Mouse (Mus musculus) hindbrain, embryonic 14.5 days (tissue): ENCODE data around the gene Glrp1. TPM values are rescaled to one million over a fixed set of nuclear protein-coding genes. Genes with fewer than 3 reads are reported as not detected.

Source experiments
- ATAC-seq: fragments of 200-750 bp; cut with Nextera tagmentation; 2 replicates; pipeline ENCODE4 v1.8.0; 2017; ENCODE audit warnings: moderate number of reproducible peaks, mild to moderate bottlenecking, moderate TSS enrichment, moderate library complexity; ENCODE audit not compliant: low FRiP score
- DNase-seq: peaks from one replicate; pipeline ENCODE4 v3.0.0-alpha.2; 2015; ENCODE audit warnings: low spot score
- H3K27ac ChIP-seq: fragments of 300-500 bp; sonication (generic); 2 replicates; pipeline ENCODE4 v1.5.1; 2014; ENCODE audit warnings: mild to moderate bottlenecking, moderate library complexity
- H3K27me3 ChIP-seq: fragments of 300-500 bp; sonication (generic); 2 replicates; pipeline ENCODE4 v1.6.1; 2014; ENCODE audit warnings: mild to moderate bottlenecking, low read length, mixed read lengths; ENCODE audit not compliant: control insufficient read depth, insufficient read depth
- H3K36me3 ChIP-seq: fragments of 300-500 bp; sonication (generic); replicated peaks from 2 replicates; pipeline ENCODE4 v1.6.1; 2014; ENCODE audit not compliant: control insufficient read depth, insufficient read depth
- H3K4me1 ChIP-seq: fragments of 300-500 bp; sonication (generic); replicated peaks from 2 replicates; pipeline ENCODE4 v1.6.1; 2014; ENCODE audit warnings: antibody characterized with exemption, low read length, mixed read lengths; ENCODE audit not compliant: control insufficient read depth, insufficient read depth
- H3K4me2 ChIP-seq: fragments of 300-500 bp; sonication (generic); replicated peaks from 2 replicates; pipeline ENCODE4 v1.6.1; 2014; ENCODE audit warnings: mild to moderate bottlenecking, moderate library complexity
- H3K4me3 ChIP-seq: fragments of 300-500 bp; sonication (generic); replicated peaks from 2 replicates; pipeline ENCODE4 v1.5.1; 2014; ENCODE audit warnings: mild to moderate bottlenecking, low read length
- H3K9ac ChIP-seq: fragments of 300-500 bp; sonication (generic); 2 replicates; pipeline ENCODE4 v1.6.1; 2014
- H3K9me3 ChIP-seq: fragments of 300-500 bp; sonication (generic); 2 replicates; pipeline ENCODE4 v1.6.1; 2016; ENCODE audit warnings: low read length; ENCODE audit not compliant: control insufficient read depth
- WGBS: fragments of 180-500 bp; shearing (Covaris S2); extraction: QIAGEN DNeasy Blood & Tissue Kit; methylation state at CpG from one replicate; pipeline ENCODE4 v1.1.7; 2014; 5-methylcytosine and 5-hydroxymethylcytosine counted together
- polyA plus RNA-seq: library from polyadenylated mRNA; unstranded; fragments of >200 nt; fragmentation: Nextera tagmentation; extraction: Ambion mirVana; gene quantifications from 2 replicates; pipeline ENCODE4 v1.2.1, GENCODE M21; 2014

Glrp1 gene
- polyA plus RNA-seq, 1 experiment from 2014 or later, result not detected

- ATAC-seq, result no peak
- H3K9ac ChIP-seq, result no peak overlapping the region
Measured at GRCm38 (mm10) chr1:88486336-88486735, 23.5 kb downstream of the Glrp1 start.

GRCm38 (mm10) chr1:88484059-88484458 lies 25.8 kb downstream of the Glrp1 start:
- no peak for ATAC-seq
- WGBS, result 83% methylated on average over 4 of the region's 4 CpGs

More at GRCm38 (mm10) chr1:88486336-88486735, 23.5 kb downstream of the Glrp1 start:
- 75% methylated on average over 4 of the region's 4 CpGs for WGBS
- DNase-seq, result no peak
- no peak overlapping the region for H3K27ac ChIP-seq
- no peaks in the 10 kb centered on the region for H3K9me3 ChIP-seq
- H3K36me3 ChIP-seq, result no peaks in the 10 kb centered on the region
- no peak overlapping the region for H3K4me3 ChIP-seq
- H3K27me3 ChIP-seq, result no peaks in the 10 kb centered on the region
- no peak overlapping the region for H3K4me2 ChIP-seq
- H3K4me1 ChIP-seq, result peaks cover 8% of the 10 kb centered on the region; the same call in 1 of the 2 replicates

GRCm38 (mm10) chr1:88482142-88483099 lies 27.4 kb downstream of the Glrp1 start:
- Histone ChIP-seq H3K9ac (no peak overlapping the region), H3K27ac (peak overlapping the region; percentile 59), H3K36me3 (no peaks in the 10 kb centered on the region), H3K9me3 (no peaks in the 10 kb centered on the region), H3K4me3 (no peak overlapping the region), H3K27me3 (no peaks in the 10 kb centered on the region), H3K4me1 (peaks cover 14% of the 10 kb centered on the region), H3K4me2 (no peak overlapping the region)
- 43% methylated on average over 17 of the region's 17 CpGs for WGBS
- ATAC-seq (peak; percentile 31; the same call in 1 of the 2 replicates), DNase-seq (no peak)

More at GRCm38 (mm10) chr1:88484059-88484458, 25.8 kb downstream of the Glrp1 start:
- Histone ChIP-seq H3K27me3 (no peaks in the 10 kb centered on the region), H3K4me3 (no peak overlapping the region), H3K36me3 (no peaks in the 10 kb centered on the region), H3K9me3 (no peaks in the 10 kb centered on the region), H3K4me2 (no peak overlapping the region), H3K4me1 (peaks cover 8% of the 10 kb centered on the region), H3K9ac (no peak overlapping the region), H3K27ac (no peak overlapping the region)
- DNase-seq, result no peak

- no peak for DNase-seq
- Histone ChIP-seq H3K4me1 (peaks cover 14% of the 10 kb centered on the region), H3K9ac (no peak overlapping the region), H3K4me2 (no peak overlapping the region), H3K27ac (no peak overlapping the region), H3K36me3 (no peaks in the 10 kb centered on the region), H3K9me3 (no peaks in the 10 kb centered on the region), H3K27me3 (no peaks in the 10 kb centered on the region), H3K4me3 (no peak overlapping the region)
- no peak for ATAC-seq
- 64% methylated on average over 8 of the region's 8 CpGs for WGBS
Measured at GRCm38 (mm10) chr1:88480594-88480993, 29.3 kb downstream of the Glrp1 start.

GRCm38 (mm10) chr1:88478205-88478604 lies 31.7 kb downstream of the Glrp1 start:
- no peaks in the 10 kb centered on the region for H3K9me3 ChIP-seq
- peak; percentile 56 for DNase-seq

GRCm38 (mm10) chr1:88476554-88477085 lies 33.2 kb downstream of the Glrp1 start:
- Histone ChIP-seq H3K9ac (no peak overlapping the region), H3K27ac (no peak overlapping the region), H3K4me3 (no peak overlapping the region), H3K9me3 (no peaks in the 10 kb centered on the region), H3K36me3 (no peaks in the 10 kb centered on the region), H3K4me1 (peaks cover 6% of the 10 kb centered on the region), H3K27me3 (no peaks in the 10 kb centered on the region), H3K4me2 (no peak overlapping the region)
- ATAC-seq (no peak), DNase-seq (no peak)
- WGBS, result 88% methylated on average over 20 of the region's 20 CpGs

More at GRCm38 (mm10) chr1:88478205-88478604, 31.7 kb downstream of the Glrp1 start:
- 0 out of 2 replicates have a peak, but pooled peaks have one; percentile 28 for ATAC-seq
- no peak overlapping the region for H3K4me3 ChIP-seq
- no peak overlapping the region for H3K9ac ChIP-seq
- H3K27ac ChIP-seq, result no peak overlapping the region
- peaks cover 14% of the 10 kb centered on the region for H3K4me1 ChIP-seq
- no peak overlapping the region for H3K4me2 ChIP-seq
- no peaks in the 10 kb centered on the region for H3K36me3 ChIP-seq
- WGBS, result 13% methylated on average over 2 of the region's 2 CpGs
- no peaks in the 10 kb centered on the region for H3K27me3 ChIP-seq

GRCm38 (mm10) chr1:88475502-88475953 lies 34.3 kb downstream of the Glrp1 start:
- H3K4me2 ChIP-seq, result no peak overlapping the region
- H3K9ac ChIP-seq, result no peak overlapping the region
- no peak for DNase-seq
- H3K4me1 ChIP-seq, result peaks cover 6% of the 10 kb centered on the region
- H3K9me3 ChIP-seq, result no peaks in the 10 kb centered on the region
- ATAC-seq, result no peak
- H3K27ac ChIP-seq, result no peak overlapping the region
- no peaks in the 10 kb centered on the region for H3K36me3 ChIP-seq
- H3K27me3 ChIP-seq, result no peaks in the 10 kb centered on the region
- no peak overlapping the region for H3K4me3 ChIP-seq
- 35% methylated on average over 8 of the region's 8 CpGs for WGBS

- DNase-seq (no peak), ATAC-seq (no peak)
- no peaks in the 10 kb centered on the region for H3K9me3 ChIP-seq
- H3K4me2 ChIP-seq, result no peak overlapping the region
- no peaks in the 10 kb centered on the region for H3K27me3 ChIP-seq
- no peaks in the 10 kb centered on the region for H3K36me3 ChIP-seq
- H3K4me3 ChIP-seq, result no peak overlapping the region
- no peak overlapping the region for H3K9ac ChIP-seq
- peaks cover 6% of the 10 kb centered on the region for H3K4me1 ChIP-seq
- H3K27ac ChIP-seq, result no peak overlapping the region
- WGBS, result 62% methylated on average over 7 of the region's 7 CpGs
Measured at GRCm38 (mm10) chr1:88474598-88474997, 35.3 kb downstream of the Glrp1 start.

- Histone ChIP-seq H3K9ac (no peak overlapping the region), H3K4me2 (no peak overlapping the region), H3K36me3 (no peaks in the 10 kb centered on the region), H3K27me3 (no peaks in the 10 kb centered on the region), H3K9me3 (no peaks in the 10 kb centered on the region), H3K27ac (no peak overlapping the region), H3K4me1 (peaks cover 6% of the 10 kb centered on the region), H3K4me3 (no peak overlapping the region)
- no peak for DNase-seq
- 65% methylated on average over 2 of the region's 2 CpGs for WGBS
- ATAC-seq, result no peak
Measured at GRCm38 (mm10) chr1:88473899-88474298, 36.0 kb downstream of the Glrp1 start.
